Mouse (Mus musculus): Measurements from ENCODE around the gene Spint2. TPM values are rescaled to one million over a fixed set of nuclear protein-coding genes. Genes with fewer than 3 reads are reported as not detected.
"Not testable (repeated sequence)": the region's sequence is repeated elsewhere in the genome, so short reads cannot be mapped to it uniquely, and the experiment has no call there.

Spint2 gene
- polyA plus RNA-seq, 1 experiment: 146 TPM

- Histone ChIP-seq H3K4me3 (ENCODE audit: control insufficient read depth, low read depth, low read length) (peak overlapping the region; percentile 13), H3K36me3 (ENCODE audit: control insufficient read depth, insufficient read depth, low read length) (no peaks in the 10 kb centered on the region), H3K4me1 (ENCODE audit: control insufficient read depth, insufficient read depth, low read length) (peaks cover 13% of the 10 kb centered on the region), H3K27ac (ENCODE audit: control insufficient read depth, insufficient read depth, low read depth, low read length) (no peak overlapping the region), H3K27me3 (ENCODE audit: control insufficient read depth, insufficient read depth, low read length) (no peaks in the 10 kb centered on the region)
- TF ChIP-seq CTCF (IDR thresholded peaks at IDR 0.05; ENCODE audit: control insufficient read depth, insufficient read depth, insufficient replicate concordance, low read depth, low read length) (no peak), POLR2A (IDR thresholded peaks at IDR 0.05; ENCODE audit: control insufficient read depth, low read depth, low read length) (no peak)
Observed at GRCm38 (mm10) chr7:29225520-29225919, 56.2 kb downstream of the Spint2 start.

- no peak for TF ChIP-seq POLR2A (IDR thresholded peaks at IDR 0.05; ENCODE audit: control insufficient read depth, low read depth, low read length)
- TF ChIP-seq CTCF (IDR thresholded peaks at IDR 0.05; ENCODE audit: control insufficient read depth, insufficient read depth, insufficient replicate concordance, low read depth, low read length): no peak
- Histone ChIP-seq H3K4me3 (ENCODE audit: control insufficient read depth, low read depth, low read length) (peak overlapping the region; percentile 13), H3K36me3 (ENCODE audit: control insufficient read depth, insufficient read depth, low read length) (no peaks in the 10 kb centered on the region), H3K4me1 (ENCODE audit: control insufficient read depth, insufficient read depth, low read length) (peaks cover 13% of the 10 kb centered on the region), H3K27me3 (ENCODE audit: control insufficient read depth, insufficient read depth, low read length) (no peaks in the 10 kb centered on the region), H3K27ac (ENCODE audit: control insufficient read depth, insufficient read depth, low read depth, low read length) (no peak overlapping the region)
Observed at GRCm38 (mm10) chr7:29224756-29225394, 56.8 kb downstream of the Spint2 start.

- Histone ChIP-seq H3K36me3 (ENCODE audit: control insufficient read depth, insufficient read depth, low read length) (no peaks in the 10 kb centered on the region), H3K4me1 (ENCODE audit: control insufficient read depth, insufficient read depth, low read length) (peaks cover 17% of the 10 kb centered on the region), H3K4me3 (ENCODE audit: control insufficient read depth, low read depth, low read length) (peak overlapping the region; percentile 93), H3K27me3 (ENCODE audit: control insufficient read depth, insufficient read depth, low read length) (no peaks in the 10 kb centered on the region), H3K27ac (ENCODE audit: control insufficient read depth, insufficient read depth, low read depth, low read length) (peak overlapping the region; percentile 84)
- TF ChIP-seq CTCF (IDR thresholded peaks at IDR 0.05; ENCODE audit: control insufficient read depth, insufficient read depth, insufficient replicate concordance, low read depth, low read length): no peak
- TF ChIP-seq POLR2A (IDR thresholded peaks at IDR 0.05; ENCODE audit: control insufficient read depth, low read depth, low read length): peak; percentile 28; the same call in 1 of the 2 replicates
Observed at GRCm38 (mm10) chr7:29214846-29215245, 66.9 kb downstream of the Spint2 start.

GRCm38 (mm10) chr7:29214236-29214635 lies 67.5 kb downstream of the Spint2 start:
- Histone ChIP-seq H3K27ac (ENCODE audit: control insufficient read depth, insufficient read depth, low read depth, low read length) (peak overlapping the region; percentile 88), H3K4me1 (ENCODE audit: control insufficient read depth, insufficient read depth, low read length) (peaks cover 17% of the 10 kb centered on the region), H3K36me3 (ENCODE audit: control insufficient read depth, insufficient read depth, low read length) (no peaks in the 10 kb centered on the region), H3K4me3 (ENCODE audit: control insufficient read depth, low read depth, low read length) (peak overlapping the region; percentile 93), H3K27me3 (ENCODE audit: control insufficient read depth, insufficient read depth, low read length) (no peaks in the 10 kb centered on the region)
- TF ChIP-seq POLR2A (IDR thresholded peaks at IDR 0.05; ENCODE audit: control insufficient read depth, low read depth, low read length): no peak

- Histone ChIP-seq H3K27ac (ENCODE audit: control insufficient read depth, insufficient read depth, low read depth, low read length) (peak within 1 kb of the TSS; percentile 96), H3K36me3 (ENCODE audit: control insufficient read depth, insufficient read depth, low read length) (no peaks in the 10 kb centered on the region), H3K27me3 (ENCODE audit: control insufficient read depth, insufficient read depth, low read length) (no peaks in the 10 kb centered on the region), H3K4me1 (ENCODE audit: control insufficient read depth, insufficient read depth, low read length) (peaks cover 17% of the 10 kb centered on the region), H3K4me3 (ENCODE audit: control insufficient read depth, low read depth, low read length) (peak within 1 kb of the TSS; percentile 93)
- TF ChIP-seq POLR2A (IDR thresholded peaks at IDR 0.05; ENCODE audit: control insufficient read depth, low read depth, low read length) (no peak; the same call in 1 of the 2 replicates), CTCF (IDR thresholded peaks at IDR 0.05; ENCODE audit: control insufficient read depth, insufficient read depth, insufficient replicate concordance, low read depth, low read length) (no peak)
Observed at GRCm38 (mm10) chr7:29213675-29214082, 68.0 kb downstream of the Spint2 start, which contains the start of gene Catsperg1. Catsperg1 (minus strand) TSS chr7:29214035.

- not testable (repeated sequence) for H3K27me3 ChIP-seq (ENCODE audit: control insufficient read depth, insufficient read depth, low read length); H3K36me3 ChIP-seq (ENCODE audit: control insufficient read depth, insufficient read depth, low read length)
- Histone ChIP-seq H3K4me1 (ENCODE audit: control insufficient read depth, insufficient read depth, low read length) (peaks cover 17% of the 10 kb centered on the region), H3K27ac (ENCODE audit: control insufficient read depth, insufficient read depth, low read depth, low read length) (peak overlapping the region; percentile 96), H3K4me3 (ENCODE audit: control insufficient read depth, low read depth, low read length) (peak overlapping the region; percentile 93)
Observed at GRCm38 (mm10) chr7:29212775-29213560, 68.7 kb downstream of the Spint2 start.

- peaks cover 17% of the 10 kb centered on the region for H3K4me1 ChIP-seq (ENCODE audit: control insufficient read depth, insufficient read depth, low read length)
- peak overlapping the region; percentile 96 for H3K27ac ChIP-seq (ENCODE audit: control insufficient read depth, insufficient read depth, low read depth, low read length)
- TF ChIP-seq CTCF (IDR thresholded peaks at IDR 0.05; ENCODE audit: control insufficient read depth, insufficient read depth, insufficient replicate concordance, low read depth, low read length) (no peak), POLR2A (IDR thresholded peaks at IDR 0.05; ENCODE audit: control insufficient read depth, low read depth, low read length) (no peak; the same call in 1 of the 2 replicates)
- peak overlapping the region; percentile 93 for H3K4me3 ChIP-seq (ENCODE audit: control insufficient read depth, low read depth, low read length)
- H3K27me3 ChIP-seq (ENCODE audit: control insufficient read depth, insufficient read depth, low read length): no peaks in the 10 kb centered on the region
- H3K36me3 ChIP-seq (ENCODE audit: control insufficient read depth, insufficient read depth, low read length): no peaks in the 10 kb centered on the region
Observed at GRCm38 (mm10) chr7:29212199-29212765, 69.4 kb downstream of the Spint2 start.

All from testis, adult 2 months (tissue).